Mouse (Mus musculus) heart, postnatal 25 days (tissue): Measurements from ENCODE around the gene Gnb2. TPM values are rescaled to one million over a fixed set of nuclear protein-coding genes. Genes with fewer than 3 reads are reported as not detected.

ENCODE experiments used
- DNase-seq: peaks from one replicate; pipeline ENCODE4 v3.0.0; 2022; ENCODE audit warnings: low spot score
- intact Hi-C: fragments of 180-260 bp; cut with DNase I; formaldehyde crosslinking; loops from one replicate; pipeline ENCODE4 v1.15.1; 2025
- total RNA-seq, 2 experiments: library from RNA; stranded (reverse); gene quantifications; 2 replicates each; pipeline ENCODE4 v1.2.3; 2021

The Gnb2 gene
- total RNA-seq, 2 experiments from 2014 or later, result 245 to 246 TPM

GRCm38 (mm10) chr5:137541768-137542540 lies 8.6 kb upstream of the Gnb2 start:
- intact Hi-C loops, result no loop called here
- no peak for DNase-seq

- DNase-seq, result no peak
- intact Hi-C loops, result no loop called here
Observed at GRCm38 (mm10) chr5:137540991-137541390, 7.7 kb upstream of the Gnb2 start.

DNA sequence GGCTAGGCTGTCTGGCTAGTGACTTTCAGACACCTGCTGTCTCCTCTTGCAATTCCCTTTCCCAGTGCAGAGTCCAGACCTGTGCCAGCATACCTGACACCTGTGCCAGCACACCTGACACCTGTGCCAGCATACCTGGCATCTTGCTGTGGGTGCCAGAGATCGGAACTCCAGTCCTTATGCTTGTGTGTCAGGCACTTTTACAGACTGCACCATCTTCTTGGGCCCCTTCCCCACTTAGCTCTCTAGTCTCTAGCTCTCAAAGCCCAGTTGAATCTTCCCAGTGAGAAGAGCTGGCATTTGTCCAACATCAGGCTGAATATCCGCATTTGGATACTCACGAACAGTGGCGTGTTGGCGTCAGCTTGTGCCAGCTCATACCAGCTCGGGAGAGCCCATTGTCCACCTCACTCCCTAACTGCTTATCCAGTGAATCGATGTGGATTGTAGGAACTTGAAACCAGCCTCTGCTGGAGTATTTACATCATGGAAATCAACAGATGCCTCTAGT lies 6.0 kb upstream of the Gnb2 start:
- intact Hi-C loops, result no loop called here
- no peak for DNase-seq

GRCm38 (mm10) chr5:137537461-137537860 lies 4.2 kb upstream of the Gnb2 start:
- DNase-seq, result no peak
- intact Hi-C loops, result no loop called here

DNA sequence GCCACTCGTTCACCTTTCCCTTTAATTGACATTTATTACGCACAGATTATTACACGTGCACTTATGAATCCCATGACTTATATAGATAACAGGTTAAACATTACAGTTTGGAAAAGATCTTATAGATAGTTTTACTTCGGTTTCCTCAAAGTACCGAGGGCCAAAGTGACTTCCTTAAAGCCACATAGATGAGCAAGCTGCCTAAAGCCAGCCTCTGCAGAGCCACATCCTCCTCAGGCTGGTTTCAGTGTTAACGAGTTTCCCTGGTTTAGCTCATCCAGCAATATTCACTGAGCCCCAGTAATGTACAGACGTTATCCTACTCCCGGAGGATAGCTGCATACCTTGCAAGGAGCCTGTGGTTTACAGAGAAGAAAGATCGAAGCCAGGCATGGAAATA lies 2.0 kb upstream of the Gnb2 start:
- DNase-seq, result no peak
- intact Hi-C loops, result no loop called here

DNA sequence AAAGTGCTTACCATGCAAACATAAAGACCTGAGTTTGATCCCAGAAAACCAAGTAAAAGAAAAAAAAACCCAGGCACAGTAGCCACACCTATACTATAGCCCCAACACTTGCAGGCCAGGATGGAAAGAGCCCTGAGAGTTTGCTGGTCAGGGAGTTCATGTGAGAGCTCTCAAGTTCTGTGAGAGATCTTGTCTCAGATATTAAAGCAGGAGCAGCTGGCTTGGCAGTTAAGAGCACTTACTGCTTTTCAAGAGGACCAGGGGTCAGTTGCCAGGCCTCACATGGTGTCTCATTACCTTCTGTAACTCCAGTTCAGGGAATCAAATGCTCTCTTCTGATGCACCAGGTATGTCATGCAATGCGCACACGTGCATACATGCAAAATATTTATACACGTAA lies 1.5 kb upstream of the Gnb2 start:
- intact Hi-C loops, result loop anchor here (5.0 kb wide), 3 partner anchors 118 to 223 kb away; no protein-coding TSS in a partner anchor
- DNase-seq, result no peak

GRCm38 (mm10) chr5:137532808-137533116 lies 548 bp downstream of the Gnb2 start:
- no peak for DNase-seq
- intact Hi-C loops, result loop anchor here (2.0 to 5.0 kb wide), 4 partner anchors 68 to 225 kb away; partner anchors contain the start of gene Mospd3

DNA sequence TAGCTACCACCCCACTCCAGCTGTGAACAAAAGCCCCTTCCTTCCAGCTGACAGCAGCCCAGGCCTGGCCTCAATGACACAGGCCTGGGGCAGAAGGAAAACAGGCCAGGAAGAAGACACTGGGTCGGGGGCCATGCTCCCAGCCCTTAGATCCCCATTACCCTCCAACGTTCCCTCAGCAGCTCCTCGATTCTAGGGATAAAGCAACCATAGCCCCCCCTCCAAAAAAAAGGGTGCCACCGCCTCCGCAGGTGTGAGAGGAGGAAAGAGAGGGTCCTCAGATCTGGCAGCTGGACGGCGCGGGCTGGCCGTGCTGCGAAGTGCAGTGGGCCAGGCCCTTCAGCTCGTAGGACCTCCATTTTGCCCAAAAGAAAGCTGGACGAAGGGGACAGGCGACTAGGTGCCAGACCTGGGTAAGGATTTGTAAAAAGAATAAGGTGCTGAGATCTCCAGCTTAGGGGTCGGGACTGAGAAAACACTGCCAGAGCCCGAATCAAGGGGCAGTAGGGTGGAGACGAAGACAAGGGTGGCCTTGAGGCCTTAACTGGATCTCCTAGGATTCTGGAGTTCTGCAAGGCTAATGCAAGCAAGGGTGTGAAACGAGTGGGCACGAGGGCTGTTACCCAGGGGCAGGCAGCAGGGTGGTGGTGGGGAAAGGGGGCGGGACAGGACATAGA lies 1.0 kb downstream of the Gnb2 start:
- intact Hi-C loops, result loop anchor here (2.0 to 5.0 kb wide), 4 partner anchors 69 to 225 kb away; partner anchors contain the start of gene Mospd3
- DNase-seq, result no peak

- no peak for DNase-seq
- intact Hi-C loops, result loop anchor here (2.0 to 5.0 kb wide), 5 partner anchors 29 to 226 kb away; partner anchors contain the start of genes Mospd3 and Pop7
Observed at GRCm38 (mm10) chr5:137531414-137532130, 1.7 kb downstream of the Gnb2 start.

DNA sequence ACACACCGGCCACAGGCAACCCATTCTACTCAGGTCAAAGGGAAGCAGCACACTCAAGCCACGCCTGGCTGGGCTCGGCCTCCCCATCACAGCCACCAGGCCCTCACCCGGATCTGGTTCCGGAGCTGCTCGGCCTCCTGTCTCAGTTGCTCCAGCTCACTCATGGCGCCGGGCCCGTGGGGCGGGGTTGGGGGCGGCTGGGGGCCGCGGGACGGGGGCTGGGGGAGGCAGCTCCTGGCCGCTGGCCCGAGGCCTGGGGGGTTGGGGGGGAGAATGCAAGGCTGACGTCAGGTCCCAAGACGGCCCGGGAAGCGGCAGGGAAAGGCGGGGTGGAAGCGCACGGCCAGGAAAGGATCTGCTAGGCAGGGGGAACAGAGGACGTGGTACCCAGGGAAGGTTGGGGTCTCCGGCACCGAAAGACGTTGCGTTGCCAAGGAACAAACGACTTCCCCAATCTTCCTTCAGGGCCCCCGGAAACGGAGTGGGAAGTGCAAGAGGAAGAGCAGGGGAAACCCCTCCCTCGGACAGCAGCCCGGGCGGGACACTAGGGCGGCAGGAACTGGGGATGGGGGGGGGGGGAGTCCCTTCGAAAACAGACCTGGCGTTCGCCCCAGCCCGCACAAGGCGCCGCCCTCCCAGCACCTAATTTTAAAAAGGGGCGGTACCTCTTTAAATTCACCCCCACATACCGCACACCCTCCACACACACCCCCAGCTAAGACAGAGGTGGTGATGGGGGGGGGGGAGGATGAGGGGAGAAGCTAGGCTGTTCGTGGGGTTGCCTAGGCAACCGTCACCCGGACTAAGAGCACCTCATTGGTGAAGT lies 2.5 kb downstream of the Gnb2 start:
- intact Hi-C loops, result loop anchor here (1.0 to 5.0 kb wide), 5 partner anchors 20 to 226 kb away; partner anchors contain the start of gene Pop7
- peak; percentile 61 for DNase-seq

DNA sequence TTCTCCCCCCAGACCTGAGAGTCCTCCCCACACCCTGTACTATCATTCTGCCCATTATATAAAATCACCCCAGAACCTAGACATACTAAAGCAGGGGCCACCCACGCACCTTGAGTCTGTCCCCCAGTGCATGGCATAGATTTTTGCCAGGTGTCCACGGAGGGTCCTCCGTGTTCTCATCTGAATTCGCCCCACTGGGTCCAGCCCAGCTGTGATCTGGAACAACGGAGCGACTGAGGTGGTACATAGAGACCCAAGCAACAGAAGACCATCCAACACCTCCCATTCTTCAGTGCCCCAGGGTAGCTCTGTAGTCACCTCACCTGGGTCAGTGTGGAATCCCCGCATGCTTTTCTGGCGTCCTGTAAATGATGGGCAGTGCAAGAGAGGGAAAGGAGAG lies 3.2 kb downstream of the Gnb2 start:
- no peak for DNase-seq
- intact Hi-C loops, result loop anchor here (1.0 to 5.0 kb wide), 5 partner anchors 20 to 227 kb away; partner anchors contain the start of gene Pop7

GRCm38 (mm10) chr5:137529221-137529995 lies 3.9 kb downstream of the Gnb2 start:
- no peak for DNase-seq
- intact Hi-C loops, result no loop called here

GRCm38 (mm10) chr5:137528247-137528968 lies 4.9 kb downstream of the Gnb2 start:
- DNase-seq, result no peak
- intact Hi-C loops, result no loop called here

GRCm38 (mm10) chr5:137527413-137527812 lies 5.9 kb downstream of the Gnb2 start:
- DNase-seq, result no peak

GRCm38 (mm10) chr5:137526192-137526936 lies 6.9 kb downstream of the Gnb2 start:
- intact Hi-C loops, result no loop called here
- DNase-seq, result no peak

More at GRCm38 (mm10) chr5:137527413-137527812, 5.9 kb downstream of the Gnb2 start:
- intact Hi-C loops, result no loop called here

- intact Hi-C loops, result no loop called here
- no peak for DNase-seq
Observed at GRCm38 (mm10) chr5:137525511-137525910, 7.8 kb downstream of the Gnb2 start.

DNA sequence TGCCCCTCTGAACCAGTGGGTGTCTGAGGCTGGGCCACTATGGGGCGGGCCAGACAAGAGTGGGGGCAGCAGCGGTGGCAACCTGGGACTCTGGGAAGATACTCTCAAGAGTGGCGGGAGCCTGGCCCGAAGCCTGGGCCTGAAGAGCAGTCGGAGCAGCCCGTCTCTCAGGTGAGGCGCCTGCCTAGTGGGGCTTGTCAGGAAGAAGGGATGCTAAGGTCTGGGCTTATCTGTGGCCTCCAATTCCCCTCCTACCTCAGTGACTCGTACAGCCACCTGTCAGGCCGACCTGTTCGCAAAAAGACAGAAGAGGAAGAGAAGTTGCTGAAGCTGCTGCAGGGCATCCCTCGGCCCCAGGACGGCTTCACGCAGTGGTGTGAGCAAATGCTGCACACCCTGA lies 8.6 kb downstream of the Gnb2 start:
- intact Hi-C loops, result no loop called here
- DNase-seq, result no peak

- intact Hi-C loops, result no loop called here
- no peak for DNase-seq
Observed at GRCm38 (mm10) chr5:137524251-137524515, 9.1 kb downstream of the Gnb2 start.
